Mouse (Mus musculus) cerebellum, adult 8-10 months (tissue): ENCODE results near the gene 4930438A08Rik.

ENCODE experiments used
- DNase-seq: peaks from one replicate; pipeline ENCODE4 v3.0.0; 2022

The 4930438A08Rik gene

DNA sequence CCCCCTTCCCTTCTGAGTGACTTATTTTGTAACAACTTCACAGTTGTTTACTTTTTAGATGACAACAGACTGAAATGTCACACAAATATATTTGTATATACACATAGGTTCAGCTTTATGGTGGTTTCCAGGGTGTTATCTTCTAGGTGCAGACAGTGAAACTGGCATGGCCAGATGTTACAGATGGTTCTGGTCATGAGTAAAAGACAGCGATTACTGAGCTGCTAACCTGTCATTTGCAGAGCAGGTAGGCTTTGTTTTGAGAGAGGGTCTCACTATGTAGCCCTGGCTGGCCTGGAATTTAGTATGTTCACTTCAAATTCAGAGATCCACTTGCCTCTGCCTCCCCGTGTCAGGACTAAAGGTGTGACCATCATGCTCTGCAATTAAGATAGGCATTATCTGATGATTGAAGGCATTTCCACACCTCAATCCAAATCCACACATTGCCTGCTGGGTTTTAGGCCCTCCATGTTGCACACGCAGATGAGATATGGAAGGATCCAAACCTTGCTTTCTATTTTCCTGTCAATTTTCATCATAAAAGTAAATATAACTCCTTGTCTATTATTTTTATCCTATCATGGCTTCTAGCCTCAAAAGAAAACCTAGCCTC is 50.1 kb downstream of the 4930438A08Rik start:
- no peak for DNase-seq

DNA sequence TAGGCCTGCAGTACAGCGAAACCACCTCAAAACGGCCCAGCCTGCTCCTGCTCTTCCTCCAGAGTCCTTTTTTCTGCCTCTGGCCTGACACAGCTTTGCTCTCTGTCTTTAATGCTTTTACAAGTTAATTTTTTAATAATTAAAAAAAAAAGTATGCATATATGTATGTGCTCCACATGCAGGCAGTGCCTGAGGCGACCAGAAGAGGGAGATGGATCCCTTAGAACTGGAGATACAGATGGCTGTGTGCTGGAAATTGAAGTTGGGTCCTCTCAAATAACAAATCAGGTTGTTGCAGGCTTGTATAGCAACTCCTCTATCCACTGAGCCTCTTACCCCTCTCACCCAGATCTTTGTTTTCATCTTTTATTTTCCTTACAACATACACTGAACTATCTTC is 52.2 kb downstream of the 4930438A08Rik start:
- DNase-seq = no peak

DNA sequence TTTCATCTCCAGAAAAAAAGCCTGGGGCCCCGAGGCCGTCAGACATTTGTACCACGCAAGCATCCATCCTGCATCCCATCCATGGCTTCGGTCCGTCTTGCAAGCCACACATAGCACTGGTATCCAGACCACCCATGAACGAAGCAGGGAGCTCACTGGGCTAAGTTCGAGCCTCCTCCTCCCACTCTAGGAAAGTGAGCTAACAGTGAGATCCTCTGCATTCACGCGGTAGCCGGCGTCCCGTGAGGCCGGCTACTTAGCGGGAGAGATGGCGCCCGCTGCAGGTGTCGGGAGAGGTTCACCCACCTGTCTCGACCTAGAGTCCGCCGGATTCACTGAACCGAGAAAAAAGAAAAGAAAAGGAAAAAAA is 55.3 kb downstream of the 4930438A08Rik start:
- no peak for DNase-seq

DNA sequence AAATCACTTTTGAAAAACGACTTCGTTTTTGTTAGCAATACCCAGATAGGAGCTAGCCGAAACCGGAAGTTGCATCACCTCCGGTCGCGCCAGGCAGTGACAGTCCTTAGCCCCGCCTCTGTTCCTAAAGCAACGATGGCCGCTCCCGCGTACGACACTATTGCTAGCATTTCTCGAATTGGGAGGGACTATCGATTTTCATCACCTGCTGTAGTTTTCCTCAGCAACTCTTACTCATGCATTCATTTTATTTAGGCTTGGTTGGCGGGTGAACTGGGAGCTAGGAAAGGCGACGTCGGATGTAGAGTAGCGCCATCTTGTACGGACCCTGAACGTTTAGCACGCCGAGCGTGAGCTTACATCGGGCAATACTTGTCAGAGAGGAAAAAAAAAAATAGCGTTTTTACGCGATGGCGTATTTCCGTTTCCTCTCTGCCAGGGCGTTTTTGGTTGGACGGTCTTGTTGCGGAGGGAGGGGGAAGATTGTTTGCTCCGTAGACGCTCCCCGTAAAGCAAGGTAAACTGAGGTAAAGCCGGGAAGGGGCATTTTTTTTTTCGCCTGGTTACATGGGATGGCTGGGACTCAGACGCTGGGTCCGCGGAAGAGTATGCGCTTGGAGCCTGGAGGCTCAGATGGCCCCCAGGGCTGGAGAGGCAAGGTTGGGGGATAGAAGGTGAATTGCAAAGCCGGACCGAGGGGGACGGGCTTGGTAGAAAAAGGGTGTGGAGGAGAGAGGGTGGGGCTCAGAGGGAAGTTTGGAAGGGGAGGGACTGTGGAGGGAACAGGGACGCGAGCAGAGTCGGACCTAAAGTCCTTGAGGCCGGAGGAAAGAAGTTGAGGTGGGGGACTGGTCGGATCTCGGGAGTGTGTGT is 55.9 kb downstream of the 4930438A08Rik start, which contains the start of the genes Zfp672 and Sh3bp5l:
Gene Zfp672, minus strand, starts transcription at position 64 of the 873 bp plus-strand sequence.
Gene Sh3bp5l, plus strand, starts transcription at position 449 of the 873 bp plus-strand sequence.
- DNase-seq = peak; percentile 91

DNA sequence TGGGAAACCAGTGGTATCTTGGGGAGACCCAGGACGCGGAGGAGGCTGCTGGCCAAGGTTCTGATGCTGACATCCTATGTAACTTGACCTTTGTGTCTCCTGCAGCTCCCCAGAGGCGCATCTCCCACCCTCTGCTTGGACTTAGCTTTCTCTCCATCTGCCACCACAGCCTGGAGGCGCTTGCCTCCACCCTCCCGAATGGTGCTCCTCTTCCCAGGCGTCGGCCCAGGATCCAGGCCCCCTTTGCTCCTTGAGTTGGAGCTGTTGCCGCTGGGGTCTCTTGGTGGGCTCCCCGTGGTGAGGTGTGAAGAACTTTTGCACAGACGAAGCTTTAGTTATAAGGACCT is 56.5 kb downstream of the 4930438A08Rik start:
- peak; percentile 43 for DNase-seq

DNA sequence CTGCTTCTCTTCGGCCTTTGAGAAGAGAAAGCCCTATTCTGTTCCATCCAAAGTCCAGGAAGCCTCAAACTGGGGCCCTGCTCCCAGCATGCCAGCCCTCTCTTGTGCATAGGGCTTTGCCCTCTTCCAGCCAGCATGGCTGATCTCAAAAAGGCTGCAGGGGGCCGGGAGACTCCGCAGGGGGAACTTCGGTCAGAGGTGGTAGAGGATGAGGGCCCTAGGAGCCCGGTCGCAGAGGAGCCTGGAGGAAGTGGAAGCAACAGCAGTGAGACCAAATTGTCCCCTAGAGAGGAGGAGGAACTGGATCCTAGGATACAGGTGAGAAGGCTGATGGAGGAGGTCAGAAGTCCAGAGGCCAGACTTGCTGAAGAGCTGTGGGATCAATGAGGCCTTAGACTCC is 56.9 kb downstream of the 4930438A08Rik start:
- DNase-seq = no peak

DNA sequence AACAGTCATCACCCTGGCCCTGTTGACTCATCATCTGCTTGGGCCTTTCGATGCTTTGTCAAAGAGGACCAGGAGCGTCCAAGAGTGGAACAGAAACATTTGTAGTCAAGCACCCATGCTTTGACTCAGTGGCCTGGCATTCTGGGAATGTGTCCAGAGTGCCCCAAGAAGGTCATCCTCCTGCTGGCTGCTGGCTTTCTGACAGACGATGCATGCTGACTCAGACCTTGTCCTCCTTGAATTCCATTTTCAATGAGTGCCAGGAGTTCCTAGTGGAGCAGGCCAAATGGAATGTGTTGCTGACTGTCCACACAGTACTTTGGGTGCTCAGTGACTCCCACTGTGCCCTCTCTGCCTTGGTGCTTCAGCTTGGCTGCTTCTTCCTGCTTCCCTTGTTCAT is 60.1 kb downstream of the 4930438A08Rik start:
- no peak for DNase-seq
